Mouse (Mus musculus) heart, postnatal 0 days (tissue): ENCODE data around the gene Dapk3.

Experiments used
- CTCF ChIP-seq: IDR thresholded peaks from 2 replicates; pipeline ENCODE4 v1.5.1; 2016; ENCODE audit warnings: antibody characterized with exemption, control low read depth, low read depth
- EP300 ChIP-seq: IDR thresholded peaks from 2 replicates; pipeline ENCODE4 v1.6.1; 2016; ENCODE audit warnings: antibody characterized with exemption, low read depth

GRCm38 (mm10) chr10:81177958-81178712 lies 4.7 kb upstream of the Dapk3 start:
- TF ChIP-seq CTCF (no peak), EP300 (no peak)
